Mouse (Mus musculus) heart, embryonic 16.5 days (tissue): ENCODE data around the gene BC029722. TPM values are rescaled to one million over a fixed set of nuclear protein-coding genes. Genes with fewer than 3 reads are reported as not detected.
A peak's percentile ranks its signal among the peaks of the same experiment; 100 is the strongest.
"Not testable (repeated sequence)": the region's sequence is repeated elsewhere in the genome, so short reads cannot be mapped to it uniquely, and the experiment has no call there.

Source experiments
- ATAC-seq: fragments of 200-750 bp; cut with Nextera tagmentation; replicated peaks from 2 replicates; pipeline ENCODE4 v1.8.0; 2017; ENCODE audit warnings: moderate number of reproducible peaks; ENCODE audit not compliant: insufficient read depth, low FRiP score; ENCODE audit errors: extremely low read depth
- H3K27ac ChIP-seq: fragments of 300-500 bp; sonication (generic); 2 replicates; pipeline ENCODE4 v1.5.1; 2014; ENCODE audit warnings: mild to moderate bottlenecking, low read length, control low read depth, moderate library complexity
- H3K27me3 ChIP-seq: fragments of 300-500 bp; sonication (generic); 2 replicates; pipeline ENCODE4 v1.6.1; 2014; ENCODE audit warnings: low read length, mixed read lengths; ENCODE audit not compliant: control insufficient read depth, insufficient read depth
- H3K36me3 ChIP-seq: fragments of 300-500 bp; sonication (generic); 2 replicates; pipeline ENCODE4 v1.6.1; 2014; ENCODE audit not compliant: control insufficient read depth, insufficient read depth
- H3K4me1 ChIP-seq: fragments of 300-500 bp; sonication (generic); 2 replicates; pipeline ENCODE4 v1.6.1; 2014; ENCODE audit warnings: low read length, mixed read lengths; ENCODE audit not compliant: control insufficient read depth, insufficient read depth
- H3K4me2 ChIP-seq: fragments of 300-500 bp; sonication (generic); 2 replicates; pipeline ENCODE4 v1.6.1; 2014; ENCODE audit warnings: low read depth, mild to moderate bottlenecking, control low read depth, low read length
- H3K4me3 ChIP-seq: fragments of 300-500 bp; sonication (generic); 2 replicates; pipeline ENCODE4 v1.5.1; 2014; ENCODE audit warnings: mild to moderate bottlenecking, control low read depth, low read length
- H3K9ac ChIP-seq: fragments of 300-500 bp; sonication (generic); 2 replicates; pipeline ENCODE4 v1.6.1; 2014; ENCODE audit warnings: low read length, control low read depth
- H3K9me3 ChIP-seq: fragments of 300-500 bp; sonication (generic); replicated peaks from 2 replicates; pipeline ENCODE4 v1.6.1; 2016; ENCODE audit warnings: low read length; ENCODE audit not compliant: control insufficient read depth
- WGBS: fragments of 180-500 bp; shearing (Covaris S2); extraction: QIAGEN DNeasy Blood & Tissue Kit; methylation state at CpG from one replicate; pipeline ENCODE4 v1.1.7; 2014; 5-methylcytosine and 5-hydroxymethylcytosine counted together
- polyA plus RNA-seq: library from polyadenylated mRNA; unstranded; fragments of >200 nt; fragmentation: Nextera tagmentation; extraction: Ambion mirVana; gene quantifications from 2 replicates; pipeline ENCODE4 v1.2.1, GENCODE M21; 2015

The BC029722 gene
- polyA plus RNA-seq, 1 experiment from 2014 or later: 17.4 TPM

GRCm38 (mm10) chr2:155848291-155848690 lies 29.1 kb upstream of the BC029722 start:
- H3K4me2 ChIP-seq: no peak overlapping the region
- ATAC-seq: no peak
- H3K9me3 ChIP-seq: no peaks in the 10 kb centered on the region
- no peaks in the 10 kb centered on the region for H3K27me3 ChIP-seq
- H3K9ac ChIP-seq: no peak overlapping the region
- 33% methylated on average over 6 of the region's 6 CpGs for WGBS
- H3K27ac ChIP-seq: no peak overlapping the region
- H3K4me1 ChIP-seq: no peaks in the 10 kb centered on the region
- no peak overlapping the region for H3K4me3 ChIP-seq
- H3K36me3 ChIP-seq: peaks cover 32% of the 10 kb centered on the region

GRCm38 (mm10) chr2:155846930-155847329 lies 27.7 kb upstream of the BC029722 start:
- ATAC-seq: no peak
- WGBS: 86% methylated on average over 8 of the region's 8 CpGs
- no peak overlapping the region for H3K9ac ChIP-seq
- no peaks in the 10 kb centered on the region for H3K27me3 ChIP-seq
- H3K4me3 ChIP-seq: no peak overlapping the region
- H3K36me3 ChIP-seq: peaks cover 23% of the 10 kb centered on the region
- H3K27ac ChIP-seq: no peak overlapping the region
- H3K9me3 ChIP-seq: no peaks in the 10 kb centered on the region
- no peak overlapping the region for H3K4me2 ChIP-seq
- H3K4me1 ChIP-seq: no peaks in the 10 kb centered on the region

- Histone ChIP-seq H3K36me3 (no peaks in the 10 kb centered on the region), H3K27me3 (no peaks in the 10 kb centered on the region), H3K27ac (no peak overlapping the region), H3K9ac (no peak overlapping the region), H3K4me2 (no peak overlapping the region), H3K4me3 (no peak overlapping the region), H3K9me3 (no peaks in the 10 kb centered on the region), H3K4me1 (no peaks in the 10 kb centered on the region)
- ATAC-seq: no peak
- WGBS: 79% methylated on average over 4 of the region's 4 CpGs
Measured at GRCm38 (mm10) chr2:155838961-155839360, 19.7 kb upstream of the BC029722 start.

GRCm38 (mm10) chr2:155837961-155838360 lies 18.7 kb upstream of the BC029722 start:
- H3K9ac ChIP-seq: no peak overlapping the region
- no peaks in the 10 kb centered on the region for H3K4me1 ChIP-seq
- H3K36me3 ChIP-seq: no peaks in the 10 kb centered on the region
- 50% methylated on average over 3 of the region's 3 CpGs for WGBS
- no peaks in the 10 kb centered on the region for H3K9me3 ChIP-seq
- no peak for ATAC-seq
- no peak overlapping the region for H3K4me3 ChIP-seq
- no peaks in the 10 kb centered on the region for H3K27me3 ChIP-seq
- H3K27ac ChIP-seq: no peak overlapping the region
- no peak overlapping the region for H3K4me2 ChIP-seq

GRCm38 (mm10) chr2:155834732-155835131 lies 15.5 kb upstream of the BC029722 start, which contains the start of gene Fam83c:
Gene Fam83c, minus strand, starts transcription at chr2:155834854.
- H3K4me2 ChIP-seq: no peak within 1 kb of the TSS
- no peak within 1 kb of the TSS for H3K9ac ChIP-seq
- H3K36me3 ChIP-seq: no peaks in the 10 kb centered on the region
- WGBS: 54% methylated on average over 9 of the region's 9 CpGs
- H3K9me3 ChIP-seq: no peaks in the 10 kb centered on the region
- no peaks in the 10 kb centered on the region; the same call in 1 of the 2 replicates for H3K27me3 ChIP-seq
- H3K27ac ChIP-seq: no peak within 1 kb of the TSS
- no peaks in the 10 kb centered on the region for H3K4me1 ChIP-seq
- no peak within 1 kb of the TSS for H3K4me3 ChIP-seq
- no peak for ATAC-seq

- H3K4me1 ChIP-seq, H3K9ac ChIP-seq, H3K4me2 ChIP-seq, H3K27ac ChIP-seq, H3K4me3 ChIP-seq, H3K9me3 ChIP-seq, H3K27me3 ChIP-seq, H3K36me3 ChIP-seq, ATAC-seq: not testable (repeated sequence)
- WGBS: 55% methylated on average over 1 of the region's 1 CpGs
Measured at GRCm38 (mm10) chr2:155832087-155832486, 12.9 kb upstream of the BC029722 start.

- no peak overlapping the region for H3K4me3 ChIP-seq
- H3K9ac ChIP-seq: no peak overlapping the region
- no peak overlapping the region for H3K4me2 ChIP-seq
- no peaks in the 10 kb centered on the region; the same call in 1 of the 2 replicates for H3K27me3 ChIP-seq
- no peak for ATAC-seq
- WGBS: 44% methylated on average over 9 of the region's 9 CpGs
- no peaks in the 10 kb centered on the region for H3K36me3 ChIP-seq
- H3K27ac ChIP-seq: no peak overlapping the region
- H3K9me3 ChIP-seq: no peaks in the 10 kb centered on the region
- H3K4me1 ChIP-seq: peaks cover 6% of the 10 kb centered on the region
Measured at GRCm38 (mm10) chr2:155831302-155831701, 12.1 kb upstream of the BC029722 start.

- Histone ChIP-seq H3K4me1 (peaks cover 7% of the 10 kb centered on the region), H3K9ac (no peak overlapping the region), H3K4me3 (no peak overlapping the region), H3K27me3 (no peaks in the 10 kb centered on the region; the same call in 1 of the 2 replicates), H3K4me2 (no peak overlapping the region), H3K27ac (no peak overlapping the region), H3K9me3 (no peaks in the 10 kb centered on the region), H3K36me3 (no peaks in the 10 kb centered on the region)
- WGBS: 82% methylated on average over 8 of the region's 8 CpGs
- ATAC-seq: no peak
Measured at GRCm38 (mm10) chr2:155830841-155831240, 11.6 kb upstream of the BC029722 start.

GRCm38 (mm10) chr2:155826630-155827424 lies 7.6 kb upstream of the BC029722 start, which contains the start of gene Eif6:
Gene Eif6, minus strand, starts transcription at chr2:155826925.
- H3K36me3 ChIP-seq: peaks cover 19% of the 10 kb centered on the region
- 2% methylated on average over 27 of the region's 27 CpGs for WGBS
- no peaks in the 10 kb centered on the region for H3K9me3 ChIP-seq
- H3K27ac ChIP-seq: peak within 1 kb of the TSS; percentile 87
- H3K9ac ChIP-seq: peak within 1 kb of the TSS; percentile 83
- peak within 1 kb of the TSS; percentile 98 for H3K4me3 ChIP-seq
- H3K27me3 ChIP-seq: no peaks in the 10 kb centered on the region
- peak within 1 kb of the TSS; percentile 95 for H3K4me2 ChIP-seq
- peaks cover 16% of the 10 kb centered on the region for H3K4me1 ChIP-seq
- peak; percentile 95 for ATAC-seq
